Mouse (Mus musculus) liver, embryonic 14.5 days (tissue): ENCODE measurements at regions not wholly inside any gene's neighbourhood (a gene's known extent, or its start where the extent isn't known, plus 50 kb on each side); places are given as distances from the start of the nearest gene placed in this dataset.

Experiments used
- ATAC-seq: fragments of 200-750 bp; cut with Nextera tagmentation; 2 replicates; pipeline ENCODE4 v1.8.0; 2017; ENCODE audit warnings: moderate number of reproducible peaks, mild to moderate bottlenecking, moderate library complexity; ENCODE audit not compliant: insufficient read depth
- DNase-seq, 3 experiments: peaks; one replicate each; pipeline ENCODE4 v3.0.0-alpha.2; 2012 to 2013; ENCODE audit warnings: low read depth in 3 of 3, low spot score in 3 of 3
- H3K27ac ChIP-seq: fragments of 300-500 bp; sonication (generic); 2 replicates; pipeline ENCODE4 v1.5.1; 2014; ENCODE audit warnings: moderate library complexity, mild to moderate bottlenecking, control low read depth, inconsistent platforms
- H3K27me3 ChIP-seq: fragments of 300-500 bp; sonication (generic); 2 replicates; pipeline ENCODE4 v1.6.1; 2014; ENCODE audit warnings: mild to moderate bottlenecking, low read length, moderate library complexity; ENCODE audit not compliant: control insufficient read depth, insufficient read depth
- H3K36me3 ChIP-seq: fragments of 300-500 bp; sonication (generic); replicated peaks from 2 replicates; pipeline ENCODE4 v1.6.1; 2014; ENCODE audit warnings: low read depth; ENCODE audit not compliant: control insufficient read depth, insufficient read depth
- H3K4me1 ChIP-seq, 2 experiments: fragments of 200-500 bp in 1 of 2; fragments of 300-500 bp in 1 of 2; sonication (generic) in 1 of 2; replicated peaks; 2 replicates each; pipeline ENCODE4 v1.6.1; 2012 to 2014; ENCODE audit warnings: antibody characterized with exemption in 1 of 2, inconsistent platforms in 1 of 2, low read length in 1 of 2; ENCODE audit not compliant: control insufficient read depth in 2 of 2, insufficient read depth in 2 of 2
- H3K4me2 ChIP-seq: fragments of 300-500 bp; sonication (generic); 2 replicates; pipeline ENCODE4 v1.6.1; 2014; ENCODE audit warnings: low read depth, mild to moderate bottlenecking, control low read depth, moderate library complexity
- H3K4me3 ChIP-seq, 2 experiments: fragments of 200-500 bp in 1 of 2; fragments of 300-500 bp in 1 of 2; sonication (generic) in 1 of 2; 2 replicates each; pipeline ENCODE4 v1.5.1; 2012 to 2014; ENCODE audit warnings: low read depth in 2 of 2, low read length in 2 of 2, mild to moderate bottlenecking in 2 of 2, control low read depth in 1 of 2, inconsistent platforms in 1 of 2, moderate library complexity in 1 of 2; ENCODE audit not compliant: insufficient read depth in 1 of 2
- H3K9ac ChIP-seq: fragments of 300-500 bp; sonication (generic); replicated peaks from 2 replicates; pipeline ENCODE4 v1.6.1; 2014; ENCODE audit warnings: mild to moderate bottlenecking, control low read depth, moderate library complexity
- H3K9me3 ChIP-seq: fragments of 300-500 bp; sonication (generic); 2 replicates; pipeline ENCODE4 v1.6.1; 2016; ENCODE audit warnings: low read length, mixed read lengths; ENCODE audit not compliant: control insufficient read depth
- CTCF ChIP-seq: IDR thresholded peaks from 2 replicates; pipeline ENCODE4 v1.5.1; 2016; ENCODE audit warnings: antibody characterized with exemption, low read depth, control low read depth
- EP300 ChIP-seq: IDR thresholded peaks from 2 replicates; pipeline ENCODE4 v1.6.1; 2016; ENCODE audit warnings: antibody characterized with exemption, low read depth
- WGBS: fragments of 180-500 bp; shearing (Covaris S2); extraction: QIAGEN DNeasy Blood & Tissue Kit; methylation state at CpG from one replicate; pipeline ENCODE4 v1.1.7; 2014; ENCODE audit not compliant: insufficient replicate concordance; 5-methylcytosine and 5-hydroxymethylcytosine counted together

DNA sequence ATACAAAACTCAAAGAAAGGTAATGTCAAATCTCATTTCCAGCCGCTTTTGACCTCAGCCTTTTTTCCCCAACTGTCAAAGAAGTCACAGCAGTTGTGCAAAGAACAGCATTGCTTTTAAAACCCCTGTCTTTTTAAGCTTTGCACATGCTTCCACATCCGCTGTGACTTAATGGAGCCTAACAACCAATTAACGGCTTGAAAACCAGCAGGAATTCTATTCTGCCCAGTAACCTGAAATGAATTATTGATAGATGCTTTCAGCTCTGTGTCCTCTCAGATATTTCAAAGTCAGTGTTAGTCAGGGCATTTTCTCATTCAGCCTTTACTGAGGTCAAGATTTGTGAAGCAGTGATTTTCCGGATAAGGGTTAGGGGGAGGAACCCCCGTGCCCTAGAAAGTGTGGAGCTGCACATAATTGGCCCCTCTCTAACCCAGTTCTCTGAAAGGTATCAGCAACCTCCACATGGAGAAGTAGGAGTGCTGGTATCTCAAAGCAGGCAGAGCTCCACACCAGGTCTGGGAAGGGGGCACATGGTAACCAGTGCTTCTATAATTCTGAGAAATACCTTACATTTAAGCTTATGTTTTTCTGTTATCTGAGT, 254.8 kb upstream of the Tmc3 start:
- H3K9me3 ChIP-seq: no peaks in the 10 kb centered on the region
- WGBS: 65% methylated on average over 5 of the region's 5 CpGs
- H3K4me2 ChIP-seq: no peak overlapping the region
- H3K4me3 ChIP-seq: no peak overlapping the region
- no peaks in the 10 kb centered on the region for H3K4me1 ChIP-seq
- DNase-seq: no peak
- H3K36me3 ChIP-seq: no peaks in the 10 kb centered on the region
- ATAC-seq: no peak
- no peak for TF ChIP-seq EP300
- no peak for TF ChIP-seq CTCF
- H3K27ac ChIP-seq: no peak overlapping the region
- no peaks in the 10 kb centered on the region for H3K27me3 ChIP-seq
- no peak overlapping the region for H3K9ac ChIP-seq

- H3K36me3 ChIP-seq: no peaks in the 10 kb centered on the region
- DNase-seq: no peak
- no peak overlapping the region for H3K4me3 ChIP-seq
These were observed 237.5 kb upstream of the Tmc3 start for GRCm38 (mm10) chr7:83347103-83347754.

DNA sequence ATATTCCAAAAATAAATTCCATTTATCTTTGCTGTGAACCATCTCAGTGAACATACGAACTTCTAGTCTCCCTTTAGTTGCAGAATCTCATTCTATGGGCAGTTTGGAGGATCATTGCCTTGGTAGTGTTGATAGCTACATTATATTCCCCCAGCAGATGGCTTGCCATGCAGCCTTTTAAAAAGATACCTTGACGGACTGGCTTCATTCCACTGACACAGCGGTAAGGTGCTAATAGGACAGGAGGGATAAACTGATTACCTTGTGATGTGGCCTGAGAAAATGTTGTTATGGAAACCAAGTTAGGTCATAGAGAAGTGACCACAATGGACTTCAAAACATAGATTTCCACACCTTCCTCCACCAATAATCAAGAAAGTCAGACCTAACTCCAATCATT, 215.5 kb upstream of the Tmc3 start:
- WGBS: 58% methylated on average over 3 of the region's 3 CpGs
- Histone ChIP-seq H3K9ac (no peak overlapping the region), H3K27me3 (no peaks in the 10 kb centered on the region), H3K4me3 (no peak overlapping the region), H3K9me3 (no peaks in the 10 kb centered on the region), H3K4me2 (no peak overlapping the region), H3K27ac (no peak overlapping the region), H3K4me1 (no peaks in the 10 kb centered on the region), H3K36me3 (no peaks in the 10 kb centered on the region)
- ATAC-seq (no peak), DNase-seq (no peak)
- TF ChIP-seq CTCF (no peak), EP300 (no peak)

More at GRCm38 (mm10) chr7:83347103-83347754, 237.5 kb upstream of the Tmc3 start:
- Histone ChIP-seq H3K4me2 (no peak overlapping the region), H3K9ac (no peak overlapping the region), H3K4me1 (no peaks in the 10 kb centered on the region; a peak in 1 of 4 replicates), H3K27me3 (no peaks in the 10 kb centered on the region), H3K27ac (no peak overlapping the region), H3K9me3 (no peaks in the 10 kb centered on the region)
- TF ChIP-seq EP300: no peak
- TF ChIP-seq CTCF: no peak
- ATAC-seq: no peak
- 27% methylated on average over 5 of the region's 5 CpGs for WGBS

DNA sequence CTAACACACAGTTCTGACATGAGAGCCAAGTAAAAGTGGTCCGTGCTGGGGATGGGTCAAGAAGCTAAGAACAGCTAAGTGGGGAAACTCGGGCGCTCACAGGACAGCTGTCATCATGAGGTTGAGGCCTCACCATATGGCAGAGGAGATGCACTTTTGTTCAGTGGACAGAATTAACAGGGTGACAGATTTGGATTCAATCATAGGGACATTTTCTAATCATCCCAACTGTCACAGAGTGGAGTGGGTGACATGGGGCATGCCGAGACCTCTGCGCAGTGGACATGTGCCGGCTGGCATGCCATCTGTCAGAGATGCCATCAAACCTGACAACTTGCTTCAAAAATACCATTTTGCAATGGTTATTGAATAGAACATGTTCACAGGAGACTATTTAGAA, 215.1 kb upstream of the Tmc3 start:
- no peaks in the 10 kb centered on the region for H3K4me1 ChIP-seq
- no peaks in the 10 kb centered on the region for H3K36me3 ChIP-seq
- no peak overlapping the region for H3K27ac ChIP-seq
- TF ChIP-seq EP300 (no peak), CTCF (no peak)
- no peak overlapping the region for H3K4me2 ChIP-seq
- DNase-seq: no peak
- no peaks in the 10 kb centered on the region for H3K27me3 ChIP-seq
- H3K9me3 ChIP-seq: no peaks in the 10 kb centered on the region
- WGBS: 73% methylated on average over 6 of the region's 6 CpGs
- ATAC-seq: no peak
- H3K9ac ChIP-seq: no peak overlapping the region
- H3K4me3 ChIP-seq: no peak overlapping the region

DNA sequence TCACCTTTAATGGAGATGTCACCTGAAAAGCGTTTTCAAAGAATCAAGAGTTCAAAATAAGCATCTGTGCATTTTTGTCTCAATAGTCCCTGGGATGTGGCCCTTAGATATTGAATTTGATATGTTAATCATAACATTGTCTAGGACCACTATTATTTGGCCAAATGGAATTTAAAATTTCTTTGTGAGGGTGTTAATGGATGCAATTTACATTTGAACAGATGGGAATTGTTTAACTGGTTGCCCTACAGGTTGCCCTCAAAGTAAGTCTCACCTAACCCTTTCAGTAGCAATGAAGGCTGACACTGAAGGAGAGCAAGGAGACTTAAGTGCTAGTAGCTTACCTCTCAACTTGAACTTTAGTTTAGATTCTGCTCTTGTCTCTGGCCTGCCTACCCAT, 207.9 kb upstream of the Tmc3 start:
- H3K27ac ChIP-seq: no peak overlapping the region
- 53% methylated on average over 1 of the region's 1 CpGs for WGBS
- no peak for ATAC-seq

More for the DNA sequence above, 207.9 kb upstream of the Tmc3 start:
- Histone ChIP-seq H3K4me3 (no peak overlapping the region), H3K36me3 (no peaks in the 10 kb centered on the region), H3K27me3 (no peaks in the 10 kb centered on the region), H3K4me1 (no peaks in the 10 kb centered on the region), H3K4me2 (no peak overlapping the region), H3K9ac (no peak overlapping the region), H3K9me3 (no peaks in the 10 kb centered on the region)
- DNase-seq: no peak
- TF ChIP-seq EP300 (no peak), CTCF (no peak)
